Mouse (Mus musculus): ENCODE measurements around the gene Kcnj11.

GRCm38 (mm10) chr7:46045882-46046281 is 54.7 kb downstream of the Kcnj11 start:
- no peak for TF ChIP-seq GATA1 (IDR thresholded peaks at IDR 0.05; ENCODE audit: borderline replicate concordance, low read length)
- no peak for TF ChIP-seq FLI1 (IDR thresholded peaks at IDR 0.05; ENCODE audit: low read length)
